Mouse (Mus musculus) bone marrow macrophage, adult 2 months (primary cell): ENCODE measurements around the gene Dcps. TPM values are rescaled to one million over a fixed set of nuclear protein-coding genes. Genes with fewer than 3 reads are reported as not detected.

Source experiments
- H3K27ac ChIP-seq: 2 replicates; pipeline ENCODE4 v1.5.1; 2012; ENCODE audit warnings: low read depth, low read length; ENCODE audit not compliant: insufficient read depth
- H3K4me1 ChIP-seq: 2 replicates; pipeline ENCODE4 v1.6.1; 2012; ENCODE audit warnings: low read length; ENCODE audit not compliant: control insufficient read depth, insufficient read depth
- H3K4me3 ChIP-seq: 2 replicates; pipeline ENCODE4 v1.5.1; 2012; ENCODE audit warnings: mild to moderate bottlenecking, low read length, moderate library complexity; ENCODE audit not compliant: insufficient read depth
- CTCF ChIP-seq: IDR thresholded peaks from 2 replicates; pipeline ENCODE4 v1.5.1; 2012; ENCODE audit warnings: low read depth, mild to moderate bottlenecking, low read length, moderate library complexity
- POLR2A ChIP-seq: IDR thresholded peaks from 2 replicates; pipeline ENCODE4 v1.6.1; 2012; ENCODE audit warnings: mild to moderate bottlenecking, low read depth, low read length, borderline replicate concordance
- polyA plus RNA-seq: library from polyadenylated mRNA; stranded (reverse); fragments of >200 nt; gene quantifications from 2 replicates; pipeline ENCODE4 v1.2.4, GENCODE M21; 2012; ENCODE audit not compliant: missing spikeins, insufficient read depth, insufficient read length

The Dcps gene
- polyA plus RNA-seq, 1 experiment = 24.3 TPM

DNA sequence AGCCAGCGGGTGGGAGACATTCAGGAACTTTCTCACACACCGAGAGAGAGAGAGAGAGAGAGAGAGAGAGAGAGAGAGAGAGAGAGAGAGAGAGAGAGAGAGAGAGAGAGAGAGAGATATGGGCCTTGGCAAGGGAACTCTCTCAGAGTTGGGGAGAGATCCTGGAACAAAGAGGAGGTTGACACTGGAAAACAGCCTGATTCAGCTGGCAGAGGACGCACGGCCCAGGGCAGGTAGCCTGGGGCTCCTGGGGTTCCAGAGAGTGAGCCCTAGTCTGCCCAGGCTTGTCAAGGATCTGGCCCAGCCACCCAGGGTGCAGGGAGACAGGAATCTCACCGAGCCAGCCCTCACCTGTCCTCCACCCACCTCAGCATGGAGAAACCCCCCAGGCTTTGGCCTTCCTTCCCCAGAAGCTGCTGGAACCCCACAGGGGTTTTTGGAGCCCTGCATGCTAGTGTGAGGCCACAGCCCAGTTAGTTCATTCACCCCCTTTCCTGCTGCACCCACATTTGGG lies 36.6 kb downstream of the Dcps start:
- H3K4me3 ChIP-seq = no peak overlapping the region
- H3K27ac ChIP-seq = no peak overlapping the region
- TF ChIP-seq POLR2A (no peak), CTCF (no peak)
- H3K4me1 ChIP-seq = no peaks in the 10 kb centered on the region

DNA sequence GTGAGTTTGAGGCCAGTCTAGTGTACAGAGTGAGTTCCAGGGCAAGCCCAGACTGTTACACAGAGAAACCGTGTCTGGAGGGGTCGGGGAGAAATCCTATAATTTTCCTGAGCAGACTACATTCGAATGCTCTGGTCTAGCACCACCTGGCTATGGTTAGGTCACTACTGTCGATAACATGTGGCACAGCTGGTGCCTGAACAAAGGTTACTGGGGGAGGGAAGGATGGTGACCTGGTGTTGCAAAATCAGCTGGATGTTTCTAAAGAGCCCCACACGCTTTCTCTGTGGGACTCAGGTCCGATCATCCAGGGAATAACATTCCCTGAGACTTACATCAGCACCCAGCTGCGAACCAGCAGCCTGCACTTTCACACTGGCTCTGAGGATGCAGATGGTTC lies 37.8 kb downstream of the Dcps start:
- TF ChIP-seq POLR2A = no peak
- no peak for TF ChIP-seq CTCF
- H3K27ac ChIP-seq = no peak overlapping the region
- no peaks in the 10 kb centered on the region for H3K4me1 ChIP-seq
- no peak overlapping the region for H3K4me3 ChIP-seq

DNA sequence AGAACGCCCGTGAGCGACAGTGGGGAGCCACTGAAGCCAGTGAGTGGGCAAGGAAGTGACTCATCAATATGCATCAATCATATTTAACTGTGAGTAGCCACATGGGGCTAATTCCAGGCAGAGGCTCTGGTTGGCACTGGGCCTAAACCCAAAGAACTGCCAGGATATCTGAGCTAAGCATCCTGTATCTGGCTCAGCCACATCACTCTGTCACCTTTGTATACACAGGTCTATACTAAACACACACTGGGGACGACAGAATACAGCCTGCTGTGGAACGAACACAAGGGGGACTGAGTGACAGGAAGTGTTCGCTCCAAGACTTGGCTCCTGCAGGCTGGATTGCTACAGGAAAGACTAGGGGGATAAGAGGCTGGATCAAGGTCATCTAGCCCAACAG lies 40.3 kb downstream of the Dcps start:
- H3K4me1 ChIP-seq = no peaks in the 10 kb centered on the region

DNA sequence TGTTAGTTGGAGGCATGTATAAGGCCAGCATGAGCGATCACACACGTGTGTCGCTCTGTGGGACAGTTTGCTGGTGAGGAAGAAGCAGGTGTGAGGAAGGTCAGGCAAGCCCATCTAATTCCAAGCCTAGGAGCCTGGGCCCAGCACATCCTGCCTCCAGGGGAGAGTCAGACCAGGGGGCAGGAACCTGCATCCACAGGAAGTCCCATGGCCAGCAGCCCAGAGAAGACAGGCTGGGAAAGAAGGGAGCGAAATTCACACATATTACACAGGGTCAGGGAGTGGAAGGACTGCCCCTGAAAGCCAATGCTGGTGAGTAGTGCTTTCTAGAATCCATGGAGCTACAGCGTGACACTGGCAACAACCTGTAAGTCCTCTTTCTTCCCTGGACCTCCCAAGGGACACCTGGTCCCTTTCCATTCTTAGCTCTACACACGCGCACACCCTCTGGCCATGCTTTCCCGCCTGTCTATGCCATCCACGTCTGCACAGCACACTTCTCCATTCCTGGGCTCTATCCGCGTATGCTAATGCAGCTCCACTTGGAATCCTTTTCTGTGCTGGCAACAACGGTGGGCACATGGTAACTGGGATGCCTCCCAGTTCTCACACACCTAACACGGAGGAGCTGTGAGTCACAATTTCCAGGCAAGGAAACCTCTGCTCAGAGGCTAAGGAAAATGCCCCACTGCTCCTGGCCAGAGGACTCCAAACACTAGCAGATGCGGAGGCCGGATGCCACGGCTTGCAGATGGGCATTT lies 44.0 kb downstream of the Dcps start:
- no peak for TF ChIP-seq POLR2A

More for the DNA sequence above, 40.3 kb downstream of the Dcps start:
- H3K4me3 ChIP-seq = no peak overlapping the region
- TF ChIP-seq CTCF (no peak), POLR2A (no peak)
- no peak overlapping the region for H3K27ac ChIP-seq

GRCm38 (mm10) chr9:35128995-35129418 lies 46.9 kb downstream of the Dcps start:
- no peak for TF ChIP-seq POLR2A
- TF ChIP-seq CTCF = no peak
- no peak overlapping the region for H3K4me3 ChIP-seq
- no peak overlapping the region for H3K27ac ChIP-seq
- H3K4me1 ChIP-seq = peaks cover 8% of the 10 kb centered on the region

More for the DNA sequence above, 44.0 kb downstream of the Dcps start:
- Histone ChIP-seq H3K4me1 (no peaks in the 10 kb centered on the region), H3K4me3 (no peak overlapping the region), H3K27ac (no peak overlapping the region)

GRCm38 (mm10) chr9:35128564-35128963 lies 47.3 kb downstream of the Dcps start:
- no peak for TF ChIP-seq POLR2A
- TF ChIP-seq CTCF = no peak
- H3K4me1 ChIP-seq = peaks cover 12% of the 10 kb centered on the region
- no peak overlapping the region for H3K27ac ChIP-seq
- no peak overlapping the region for H3K4me3 ChIP-seq

DNA sequence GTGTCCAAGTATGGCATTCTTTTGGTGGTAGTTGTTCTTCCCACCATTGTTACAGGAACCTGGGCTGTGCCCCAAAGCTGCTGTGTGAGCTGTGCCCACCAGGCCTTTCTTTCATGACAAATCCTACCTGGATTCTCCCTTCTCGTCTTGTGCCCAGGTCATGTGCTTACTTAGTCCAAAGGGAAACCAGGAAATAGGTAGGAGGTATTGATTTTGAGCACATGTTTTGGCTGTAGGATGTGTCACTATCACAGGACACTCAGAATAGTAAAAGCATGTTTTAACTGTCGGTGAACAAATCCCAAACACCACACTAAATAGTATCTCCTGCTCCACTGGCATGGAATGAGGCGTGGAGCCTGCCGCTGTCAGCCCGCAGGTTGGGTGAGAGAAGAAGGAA lies 48.3 kb downstream of the Dcps start:
- Histone ChIP-seq H3K27ac (no peak overlapping the region), H3K4me3 (no peak overlapping the region), H3K4me1 (peaks cover 14% of the 10 kb centered on the region)
- TF ChIP-seq CTCF = no peak
- TF ChIP-seq POLR2A = no peak

DNA sequence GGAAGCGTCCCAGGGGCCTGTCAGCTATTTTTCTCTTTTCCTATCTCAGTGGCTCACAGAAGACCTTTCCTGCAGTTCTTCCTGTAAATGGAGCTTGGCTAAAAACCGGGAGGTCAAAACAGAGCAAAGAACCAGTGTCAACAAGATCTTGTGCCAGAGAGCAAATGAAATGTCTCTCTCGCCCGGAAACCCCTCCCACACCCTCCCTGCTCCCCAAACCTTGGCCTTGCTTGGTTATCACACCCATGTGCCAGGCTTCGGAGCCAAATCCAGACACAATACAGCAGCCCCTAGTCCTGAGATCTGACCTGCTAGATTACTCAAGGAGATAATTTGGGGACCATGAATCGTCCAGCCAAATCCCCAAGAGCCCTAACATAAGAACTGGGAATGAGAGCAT lies 48.7 kb downstream of the Dcps start:
- Histone ChIP-seq H3K27ac (no peak overlapping the region), H3K4me3 (no peak overlapping the region), H3K4me1 (peaks cover 14% of the 10 kb centered on the region)
- TF ChIP-seq POLR2A (no peak), CTCF (no peak)

- H3K27ac ChIP-seq = no peak overlapping the region
- peaks cover 14% of the 10 kb centered on the region for H3K4me1 ChIP-seq
- TF ChIP-seq CTCF (no peak), POLR2A (no peak)
- no peak overlapping the region for H3K4me3 ChIP-seq
Observed at GRCm38 (mm10) chr9:35124678-35124955, 51.2 kb downstream of the Dcps start.

GRCm38 (mm10) chr9:35123804-35124677 lies 51.8 kb downstream of the Dcps start:
- no peak overlapping the region for H3K4me3 ChIP-seq
- peaks cover 14% of the 10 kb centered on the region for H3K4me1 ChIP-seq
- TF ChIP-seq CTCF (no peak), POLR2A (no peak)
- H3K27ac ChIP-seq = peak overlapping the region; percentile 15; the same call in 1 of the 2 replicates
